Mouse (Mus musculus) mouse embryonic stem cell (cell line): Measurements from ENCODE around the gene Dnttip2.
"Not testable (repeated sequence)": the region's sequence is repeated elsewhere in the genome, so short reads cannot be mapped to it uniquely, and the experiment has no call there.

Experiments
- in situ Hi-C, 2 experiments: fragments of 300-500 bp; cut with MboI; formaldehyde crosslinking; loops; 1 replicate in 1 of 2; 3 replicates in 1 of 2; pipeline ENCODE4 v1.14.3; 2019 to 2020; ENCODE audit warnings: low sequenced_read_pairs in 2 of 2, low pct_unique_long_range_greater_than_20kb in 1 of 2, mixed read lengths in 1 of 2; ENCODE audit not compliant: unreplicated experiment in 1 of 2

Dnttip2 gene

DNA sequence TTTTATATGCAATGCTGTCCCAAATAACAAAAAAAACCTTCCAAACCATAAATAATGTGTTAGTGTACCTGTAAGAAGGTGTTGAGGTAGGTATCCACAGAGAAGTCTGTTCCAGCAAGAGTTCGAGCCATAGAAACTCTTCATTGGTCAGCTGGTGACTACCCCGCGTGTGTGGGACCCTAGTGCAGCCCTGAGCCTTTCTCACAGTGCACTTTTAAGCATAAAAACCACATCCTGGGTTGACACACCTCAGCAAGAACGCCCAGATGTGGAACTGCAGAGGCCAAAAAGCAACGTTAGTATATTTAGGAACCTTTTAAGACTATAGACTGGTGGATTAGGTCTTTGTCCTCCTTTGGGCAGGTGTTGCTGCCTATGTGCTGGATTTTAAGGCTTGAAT is 13.0 kb downstream of the Dnttip2 start:
- in situ Hi-C loops = no loop called here

DNA sequence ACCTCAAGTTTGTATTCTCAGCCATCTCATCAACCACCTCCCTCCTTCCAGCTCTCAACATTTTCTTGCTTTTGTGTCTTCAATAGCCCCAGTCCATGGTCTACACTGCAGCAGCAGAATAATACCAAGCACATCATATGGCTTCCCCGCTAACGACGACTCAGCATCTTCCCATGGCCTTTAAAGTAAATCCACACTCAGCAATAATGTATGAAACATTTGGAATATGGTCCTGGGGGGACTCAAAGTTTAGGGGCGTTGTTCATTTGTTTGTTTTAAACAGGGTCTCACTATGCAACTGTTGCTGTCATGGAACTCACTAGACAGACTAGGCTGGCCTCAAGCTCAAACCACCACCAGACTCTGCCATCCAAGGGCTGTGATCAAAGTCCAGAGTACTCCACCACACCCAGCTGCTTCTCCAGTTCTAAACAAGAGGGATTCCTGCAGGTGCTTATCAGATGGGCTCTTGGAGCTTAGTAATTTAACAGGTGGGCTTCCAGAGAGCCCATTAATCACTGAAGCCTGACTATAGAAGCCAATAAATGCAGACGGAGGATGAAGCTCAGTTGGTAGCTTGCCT is 14.5 kb downstream of the Dnttip2 start:
- in situ Hi-C loops = no loop called here

DNA sequence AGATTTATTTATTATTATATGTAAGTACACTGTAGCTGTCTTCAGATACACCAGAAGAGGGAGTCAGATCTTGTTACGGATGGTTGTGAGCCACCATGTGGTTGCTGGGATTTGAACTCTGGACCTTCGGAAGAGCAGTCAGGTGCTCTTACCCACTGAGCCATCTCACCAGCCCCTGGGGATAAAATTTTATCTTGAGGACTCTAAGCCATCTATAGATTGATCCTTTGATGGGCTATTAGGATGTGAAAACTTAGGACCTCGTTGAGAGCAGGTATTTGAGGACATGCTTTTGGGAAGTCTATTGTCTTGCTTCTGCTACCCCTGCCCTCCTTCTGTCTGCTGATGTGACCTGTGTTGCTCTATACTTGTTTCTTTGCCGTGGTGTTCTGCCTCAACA is 15.2 kb downstream of the Dnttip2 start:
- in situ Hi-C loops = not testable (repeated sequence)

DNA sequence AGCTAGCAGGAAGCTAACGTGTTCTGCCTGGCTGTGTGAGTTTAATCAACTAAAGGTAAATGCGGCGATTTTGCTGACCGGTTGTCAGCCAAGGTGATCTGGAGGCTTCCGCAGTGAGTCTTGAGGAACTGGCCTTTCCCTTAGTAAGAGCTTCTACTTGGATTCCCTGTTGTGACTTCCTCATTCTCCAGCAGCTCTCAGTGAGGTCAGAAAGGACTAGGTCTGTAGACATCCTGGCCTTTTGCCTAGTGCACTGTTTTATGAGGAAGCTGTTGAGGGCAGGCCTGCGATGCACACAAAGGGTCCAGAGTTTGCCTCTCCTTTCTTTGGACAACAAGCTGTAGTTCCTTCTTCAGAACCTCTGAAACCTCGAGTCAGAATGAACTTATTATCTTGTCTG is 16.5 kb downstream of the Dnttip2 start:
- in situ Hi-C loops = no loop called here

DNA sequence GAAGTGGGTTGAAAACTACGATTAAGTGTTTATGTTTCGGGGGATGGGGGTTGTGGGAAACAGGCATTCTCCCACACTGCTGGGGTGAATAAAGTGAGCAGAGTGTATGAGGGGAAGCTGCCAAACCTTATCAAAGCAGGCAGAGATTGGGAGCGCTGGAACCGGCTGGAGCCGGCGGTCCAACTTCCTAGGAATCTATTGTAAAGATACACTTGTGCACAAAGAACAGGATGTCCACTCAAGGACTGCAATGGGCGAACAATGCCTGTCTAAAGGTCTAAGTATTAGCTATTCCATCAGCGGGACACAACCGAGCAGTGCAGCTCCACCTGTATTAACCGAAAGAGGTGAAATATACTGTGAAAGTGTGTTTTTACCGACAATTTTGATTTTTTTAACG is 17.6 kb downstream of the Dnttip2 start:
- in situ Hi-C loops = no loop called here

DNA sequence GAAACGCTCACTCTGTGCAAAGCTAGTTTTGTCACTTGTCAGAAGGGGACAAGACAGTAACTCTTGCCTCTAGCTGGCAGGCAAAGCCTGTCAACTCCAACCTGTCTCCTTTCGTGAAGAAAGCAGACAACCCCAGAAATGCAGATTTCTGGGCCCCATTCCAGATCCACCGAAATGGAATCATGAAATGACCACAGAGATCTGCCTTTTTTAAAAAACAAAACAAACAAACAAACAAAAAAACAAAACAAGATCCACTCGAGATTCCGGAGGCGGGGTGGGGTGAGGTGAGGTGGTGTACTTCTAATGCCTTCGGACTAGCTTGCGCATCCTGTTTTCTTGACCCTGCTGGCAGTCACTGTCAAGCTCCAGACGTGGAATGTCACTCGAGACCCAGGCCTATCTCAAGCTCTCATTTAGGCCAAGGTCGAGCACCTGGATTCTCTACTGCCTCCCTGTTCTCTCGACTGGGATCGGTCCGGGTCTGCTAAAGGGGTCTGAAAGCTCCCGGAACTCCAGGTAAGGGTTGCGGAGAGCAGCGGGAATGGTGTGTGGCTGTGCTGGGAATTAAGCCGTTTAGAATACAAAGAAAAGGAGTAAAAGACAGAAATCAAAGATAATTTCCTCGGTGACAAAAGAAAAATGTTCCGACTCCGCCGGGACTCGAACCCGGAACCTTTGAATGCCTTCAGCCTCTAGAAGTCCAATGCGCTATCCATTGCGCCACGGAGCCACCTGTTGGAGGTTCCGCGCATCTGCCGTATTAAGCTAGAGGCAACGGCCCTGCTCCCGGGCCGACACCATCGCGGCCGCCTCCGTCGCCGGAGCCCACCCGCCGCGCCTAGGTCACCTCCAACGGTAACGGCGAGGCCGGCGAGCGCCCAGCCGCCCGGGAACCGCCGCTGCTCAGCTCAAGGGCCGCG is 18.4 kb downstream of the Dnttip2 start:
- in situ Hi-C loops = no loop called here

DNA sequence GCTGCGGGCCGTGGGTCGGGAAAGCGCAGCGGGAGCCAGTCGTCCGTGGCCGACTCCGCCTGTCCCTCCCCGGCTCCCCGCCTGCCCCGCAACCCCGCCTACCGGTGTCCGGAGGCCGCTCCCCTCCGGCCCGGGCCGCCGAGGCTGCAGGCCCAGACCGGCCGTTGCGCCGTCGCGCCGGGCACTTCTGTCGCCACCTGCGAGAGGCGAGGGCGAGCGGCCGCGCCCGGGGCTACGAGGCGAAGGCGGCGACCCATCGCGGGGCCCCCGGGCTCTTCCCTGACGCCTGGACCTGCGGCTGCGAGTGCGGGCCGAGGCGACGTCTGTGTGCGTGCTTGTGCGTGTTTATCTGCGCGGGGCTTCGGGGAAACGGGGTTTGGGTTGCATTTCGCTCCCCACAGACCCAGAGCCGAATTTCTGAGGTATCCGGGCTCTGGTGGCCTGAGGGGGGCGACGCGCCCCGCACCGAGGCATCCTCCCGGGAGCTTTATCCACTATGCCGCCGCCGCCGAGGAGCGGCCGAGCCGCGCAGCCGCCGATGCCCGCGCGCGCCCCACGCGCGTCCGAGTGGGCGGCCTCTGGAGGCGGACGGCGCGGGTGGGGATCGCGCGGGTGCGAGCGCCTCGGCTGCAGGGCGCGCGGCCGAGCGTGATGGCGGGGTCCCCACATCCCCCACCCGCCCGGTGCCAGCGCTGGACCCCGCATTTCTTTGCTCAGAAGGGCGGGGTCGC is 19.2 kb downstream of the Dnttip2 start:
- in situ Hi-C loops = no loop called here

DNA sequence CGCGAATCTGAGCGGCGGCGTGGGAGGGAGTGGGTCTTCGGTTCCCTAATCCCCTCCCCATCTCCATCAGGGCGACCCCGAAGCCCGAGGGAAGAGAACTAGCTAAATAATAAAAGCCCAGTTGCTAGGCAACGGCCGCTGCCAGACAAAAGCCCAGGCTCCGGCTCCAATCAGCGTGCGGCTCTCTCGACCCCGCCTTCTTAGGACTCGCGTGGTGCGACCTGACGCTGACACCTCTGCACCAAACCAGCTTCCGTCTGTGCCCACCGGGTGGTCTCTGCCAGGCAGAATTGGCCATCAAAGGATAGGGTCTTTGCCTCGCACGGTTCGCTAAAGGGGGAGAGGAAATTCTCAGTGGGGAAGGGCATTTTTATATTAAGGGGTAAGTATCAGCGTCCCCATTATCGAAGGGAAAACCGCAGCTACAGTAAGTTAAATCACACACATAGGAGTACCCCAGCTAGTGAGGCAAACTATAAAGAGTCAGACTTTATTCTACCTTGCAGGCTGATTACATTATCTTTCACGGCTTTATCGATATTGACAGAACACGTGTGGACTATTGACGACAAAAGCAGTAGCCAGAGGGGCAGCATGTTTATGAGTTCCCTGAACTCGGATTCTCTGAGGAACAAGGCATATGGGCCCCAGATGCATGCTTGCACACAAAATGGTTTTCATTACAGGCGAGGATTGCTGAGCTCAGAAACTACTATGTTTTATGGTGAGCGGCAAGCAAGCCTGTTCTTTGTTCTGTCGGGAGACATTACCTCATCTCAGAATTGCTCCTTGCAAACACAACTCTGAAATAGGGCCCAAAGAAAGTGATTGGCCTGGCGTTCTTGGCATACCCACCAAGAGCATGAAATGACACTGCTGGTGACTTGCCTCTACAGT is 20.0 kb downstream of the Dnttip2 start, which contains the start of gene Bcar3:
Bcar3 (plus strand) TSS at position 183 of the 897 bp plus-strand sequence.
- in situ Hi-C loops = no loop called here

DNA sequence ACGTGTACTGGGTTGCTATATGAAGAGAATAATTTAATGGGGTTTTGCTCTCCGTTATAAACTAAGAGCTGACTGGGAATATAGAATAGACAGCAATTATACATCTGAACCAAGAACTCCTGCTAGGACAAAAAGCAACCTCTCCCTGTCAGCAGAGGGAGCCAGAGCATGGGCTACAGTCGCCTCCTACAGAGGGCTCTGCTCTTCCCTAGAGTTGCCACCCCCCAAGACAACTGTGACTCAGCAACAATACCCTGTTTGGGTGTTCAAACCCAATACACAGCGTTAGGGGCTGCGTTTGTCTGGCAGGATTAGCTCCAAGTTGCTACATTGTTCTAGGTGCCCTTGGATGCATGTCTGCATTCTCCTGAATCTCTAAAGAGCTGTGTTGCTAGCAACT is 21.3 kb downstream of the Dnttip2 start:
- in situ Hi-C loops = no loop called here

DNA sequence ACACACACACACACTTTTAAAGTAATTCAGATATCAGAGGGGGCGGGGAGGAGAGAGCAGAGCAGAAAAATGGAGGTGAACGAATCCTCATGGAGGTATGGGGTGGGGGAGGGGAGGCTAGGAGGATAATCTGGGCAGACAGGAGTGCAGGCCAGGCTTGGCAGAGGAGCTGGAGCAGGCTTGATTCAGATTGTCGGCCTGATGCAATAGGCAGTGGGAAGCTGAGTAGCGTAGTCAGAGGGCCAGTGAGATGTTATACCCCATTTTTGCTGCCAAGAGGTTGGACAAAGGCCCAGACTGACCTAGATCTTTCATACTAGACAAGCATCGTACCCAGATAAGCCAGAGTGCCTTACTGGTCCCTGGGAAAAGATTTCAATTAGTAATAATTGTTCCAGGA is 22.8 kb downstream of the Dnttip2 start:
- in situ Hi-C loops = no loop called here

DNA sequence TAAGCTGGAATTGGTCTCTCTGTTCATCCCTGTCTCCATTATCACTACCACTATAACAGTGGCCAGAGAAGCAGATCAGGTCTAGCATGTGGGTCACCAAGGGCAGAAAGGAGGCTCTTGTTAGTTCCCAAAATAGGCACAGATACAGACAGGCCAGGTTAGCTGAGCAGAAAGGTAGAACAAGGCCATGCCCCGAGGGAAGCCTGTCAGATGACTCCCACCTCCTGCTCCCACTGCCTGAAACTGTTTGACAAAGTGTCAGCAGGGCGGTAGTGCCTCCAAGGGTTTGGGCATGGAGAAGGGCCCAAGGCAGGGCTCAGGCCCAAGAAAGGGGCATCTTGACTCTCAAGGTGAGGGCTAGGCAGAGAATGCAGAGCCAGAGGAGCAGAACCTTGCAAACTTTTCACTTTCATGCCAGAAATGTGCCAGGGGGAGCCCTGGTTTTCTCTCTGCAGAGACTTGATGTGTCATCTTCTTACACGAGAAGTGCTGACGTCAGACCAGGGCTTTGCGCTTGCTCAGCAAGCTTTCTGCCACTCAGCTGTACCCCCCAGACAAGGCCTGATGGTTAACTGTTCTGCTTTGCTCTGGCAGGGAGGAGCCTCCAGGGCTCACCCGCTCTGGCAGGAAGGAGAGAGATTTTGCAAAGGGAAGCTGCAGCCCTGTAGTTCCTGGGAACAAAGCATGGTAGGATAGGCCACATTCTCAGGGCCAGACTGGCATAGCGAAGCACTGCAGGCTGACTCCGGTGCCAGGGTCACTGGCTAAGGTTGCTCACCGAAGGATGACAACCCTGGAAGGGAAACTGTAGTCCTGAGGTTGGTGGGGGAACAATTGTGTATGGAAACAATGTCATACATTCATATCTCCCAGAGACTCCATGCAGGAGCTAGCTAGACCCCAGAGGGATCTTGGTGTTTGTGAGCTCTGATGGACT is 27.1 kb downstream of the Dnttip2 start:
- in situ Hi-C loops = loop anchor here in 1 of 2 experiments (25.0 kb wide), 1 partner anchor 336 kb away; no protein-coding TSS in a partner anchor

DNA sequence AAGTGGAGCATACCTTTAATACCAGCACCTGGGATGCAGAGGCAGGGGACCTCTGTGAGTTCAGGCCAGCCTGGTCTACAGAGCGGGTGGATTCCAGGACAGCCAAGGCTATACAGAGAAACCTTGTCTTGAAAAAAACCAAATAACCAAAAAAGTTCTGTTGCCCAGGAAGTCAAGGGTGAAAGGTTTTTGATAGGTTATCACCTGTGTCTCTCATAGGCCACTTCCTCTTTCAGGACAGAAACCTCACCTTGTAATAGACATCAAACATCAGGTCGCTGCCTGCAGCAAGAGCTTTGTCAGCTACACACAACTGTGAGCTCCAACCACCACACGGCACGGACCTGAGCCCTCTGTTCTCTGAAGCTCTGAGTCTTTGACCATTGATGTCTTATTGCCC is 30.4 kb downstream of the Dnttip2 start:
- in situ Hi-C loops = loop anchor here in 1 of 2 experiments (25.0 kb wide), 1 partner anchor 333 kb away; no protein-coding TSS in a partner anchor

DNA sequence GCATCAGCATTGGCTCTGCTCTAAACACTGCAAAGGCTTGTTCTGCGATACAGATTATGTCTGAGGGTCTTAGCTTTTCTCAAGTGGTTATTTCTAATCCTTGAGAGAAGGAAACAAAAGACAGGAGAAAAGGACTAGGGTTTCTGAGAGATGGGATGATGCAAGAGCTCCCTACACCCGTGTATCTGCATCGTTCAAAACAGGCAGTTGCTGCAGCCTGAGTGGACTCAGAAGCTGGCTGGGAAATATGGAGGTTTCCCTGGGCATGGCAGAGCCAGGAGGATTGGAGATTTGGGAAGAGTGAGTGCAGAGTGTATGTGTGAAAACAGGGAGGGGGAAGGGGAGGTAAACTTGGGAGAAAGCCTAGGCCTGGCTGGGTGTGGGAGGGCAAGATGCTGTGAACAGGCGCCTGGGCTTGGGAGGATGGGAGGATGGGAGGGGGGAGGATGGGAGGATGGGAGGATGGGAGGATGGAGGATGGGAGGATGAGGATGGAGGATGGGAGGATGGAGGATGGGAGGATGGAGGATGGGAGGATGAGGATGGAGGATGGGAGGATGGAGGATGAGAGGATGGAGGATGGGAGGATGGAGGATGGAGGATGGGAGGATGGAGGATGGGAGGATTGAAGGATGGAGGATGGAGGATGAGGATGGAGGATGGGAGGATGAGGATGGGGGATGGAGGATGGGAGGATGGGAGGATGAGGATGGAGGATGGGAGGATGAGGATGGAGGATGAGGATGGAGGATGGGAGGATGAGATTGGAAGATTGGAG is 33.9 kb downstream of the Dnttip2 start:
- in situ Hi-C loops = loop anchor here in 1 of 2 experiments (25.0 kb wide), 1 partner anchor 329 kb away; no protein-coding TSS in a partner anchor

DNA sequence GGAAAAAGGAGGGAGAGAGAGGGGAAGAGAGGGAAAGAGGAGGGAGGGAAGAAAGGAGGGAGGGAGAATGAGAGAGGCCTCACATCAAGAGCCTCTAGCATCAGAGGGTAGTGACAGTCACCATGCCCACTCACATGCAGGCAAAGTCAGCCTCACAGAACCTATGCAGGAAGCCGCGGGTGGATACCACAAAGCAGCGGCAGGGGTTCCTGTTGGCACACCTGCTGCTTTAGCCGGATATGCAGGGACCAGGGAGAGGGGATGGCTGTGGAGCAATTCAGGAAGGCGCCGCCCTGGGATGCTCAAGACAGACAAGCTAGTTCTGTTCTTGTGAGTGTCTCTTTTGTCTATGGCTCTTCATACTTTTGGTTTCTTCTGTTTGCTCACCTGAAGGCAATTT is 34.8 kb downstream of the Dnttip2 start:
- in situ Hi-C loops = loop anchor here in 1 of 2 experiments (25.0 kb wide), 1 partner anchor 328 kb away; no protein-coding TSS in a partner anchor

DNA sequence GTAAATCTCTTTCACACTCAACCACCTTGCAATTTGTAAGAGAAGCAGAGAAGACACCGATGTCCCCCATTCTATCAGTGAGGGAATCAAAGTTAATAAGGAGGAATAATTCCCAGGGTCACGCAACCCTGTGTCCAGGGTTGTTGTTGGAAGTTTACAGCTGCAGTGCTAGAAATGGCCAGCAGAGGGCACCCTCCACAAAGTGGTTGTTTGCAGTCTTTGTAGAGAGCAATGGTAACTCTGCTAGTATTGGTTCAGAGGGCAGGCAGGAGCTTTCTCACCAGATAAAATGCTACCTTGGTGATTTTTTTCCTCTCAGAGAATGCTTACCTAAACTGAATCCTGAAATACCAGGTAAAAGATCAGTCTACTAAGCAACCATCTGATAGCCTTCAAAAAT is 37.9 kb downstream of the Dnttip2 start:
- in situ Hi-C loops = loop anchor here (5.0 to 25.0 kb wide), 4 partner anchors 150 to 325 kb away; no protein-coding TSS in a partner anchor

DNA sequence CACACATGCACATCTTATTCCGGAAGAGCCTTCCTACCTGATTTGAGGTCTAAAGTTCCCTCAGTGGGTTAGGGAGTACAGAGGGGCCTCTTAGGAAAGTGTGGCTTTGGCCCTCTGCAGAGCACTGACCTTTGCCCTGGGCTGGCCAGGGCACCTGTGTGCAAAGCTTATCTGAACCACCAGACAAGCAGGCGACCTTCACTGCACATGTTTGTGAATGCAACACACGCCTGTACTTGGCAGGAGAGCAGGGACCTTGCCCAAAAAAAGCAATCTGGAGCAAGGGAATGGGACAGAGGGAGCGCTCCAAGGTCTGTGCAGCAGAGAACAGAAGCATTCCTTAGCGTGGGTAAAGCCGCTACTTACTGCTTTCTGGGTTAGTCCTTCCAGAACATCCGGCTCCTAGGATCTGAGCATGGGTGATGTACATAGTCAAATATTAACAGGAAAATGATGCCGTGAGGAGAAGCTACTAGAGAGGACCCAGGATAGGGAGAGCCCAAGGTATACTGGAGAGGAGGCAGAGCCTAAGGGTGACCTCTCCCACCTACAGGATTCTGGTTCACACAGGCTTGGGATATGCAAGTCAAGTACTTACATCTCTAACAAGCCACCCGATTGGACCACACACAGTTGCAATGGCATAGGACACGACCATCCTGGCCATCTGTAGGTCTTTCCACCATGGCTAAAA is 38.9 kb downstream of the Dnttip2 start:
- in situ Hi-C loops = loop anchor here (5.0 to 25.0 kb wide), 4 partner anchors 149 to 324 kb away; no protein-coding TSS in a partner anchor
